Mouse (Mus musculus) limb, embryonic 14.5 days (tissue): Measurements from ENCODE around the gene Def8. TPM values are rescaled to one million over a fixed set of nuclear protein-coding genes. Genes with fewer than 3 reads are reported as not detected.

Experiments
- ATAC-seq: fragments of 200-750 bp; cut with Nextera tagmentation; 2 replicates; pipeline ENCODE4 v1.8.0; 2017; ENCODE audit warnings: low read depth, moderate number of reproducible peaks, moderate TSS enrichment; ENCODE audit not compliant: low FRiP score
- DNase-seq: peaks from one replicate; pipeline ENCODE4 v3.0.0-alpha.2; 2015; ENCODE audit warnings: low spot score
- H3K27ac ChIP-seq: fragments of 300-500 bp; sonication (generic); replicated peaks from 2 replicates; pipeline ENCODE4 v1.5.1; 2014; ENCODE audit warnings: low read depth, mild to moderate bottlenecking, low read length, moderate library complexity, mixed read lengths
- H3K27me3 ChIP-seq: fragments of 300-500 bp; sonication (generic); 2 replicates; pipeline ENCODE4 v1.6.1; 2014; ENCODE audit warnings: low read length, mixed read lengths; ENCODE audit not compliant: control insufficient read depth, insufficient read depth
- H3K36me3 ChIP-seq: fragments of 300-500 bp; sonication (generic); 2 replicates; pipeline ENCODE4 v1.6.1; 2014; ENCODE audit warnings: mild to moderate bottlenecking, low read length, moderate library complexity, mixed read lengths; ENCODE audit not compliant: control insufficient read depth, insufficient read depth
- H3K4me1 ChIP-seq: fragments of 300-500 bp; sonication (generic); 2 replicates; pipeline ENCODE4 v1.6.1; 2014; ENCODE audit warnings: antibody characterized with exemption, low read length, mixed read lengths; ENCODE audit not compliant: control insufficient read depth, insufficient read depth
- H3K4me2 ChIP-seq: fragments of 300-500 bp; sonication (generic); replicated peaks from 2 replicates; pipeline ENCODE4 v1.6.1; 2014; ENCODE audit warnings: low read depth, mild to moderate bottlenecking, low read length, moderate library complexity; ENCODE audit not compliant: severe bottlenecking
- H3K4me3 ChIP-seq: fragments of 300-500 bp; sonication (generic); replicated peaks from 2 replicates; pipeline ENCODE4 v1.5.1; 2014; ENCODE audit warnings: low read length
- H3K9ac ChIP-seq: fragments of 300-500 bp; sonication (generic); 2 replicates; pipeline ENCODE4 v1.6.1; 2014; ENCODE audit warnings: mild to moderate bottlenecking, low read depth, low read length, moderate library complexity; ENCODE audit not compliant: severe bottlenecking
- H3K9me3 ChIP-seq: fragments of 300-500 bp; sonication (generic); 2 replicates; pipeline ENCODE4 v1.6.1; 2016; ENCODE audit warnings: low read length; ENCODE audit not compliant: control insufficient read depth
- POLR2A ChIP-seq: fragments of 200-500 bp; IDR thresholded peaks from 2 replicates; pipeline ENCODE4 v1.8.0; 2012; ENCODE audit warnings: inconsistent platforms, mild to moderate bottlenecking, moderate library complexity, borderline replicate concordance; ENCODE audit not compliant: insufficient read depth, insufficient read length; ENCODE audit errors: extremely low read depth
- WGBS: fragments of 180-500 bp; shearing (Covaris S2); extraction: QIAGEN DNeasy Blood & Tissue Kit; methylation state at CpG from one replicate; pipeline ENCODE4 v1.1.7; 2014; 5-methylcytosine and 5-hydroxymethylcytosine counted together
- polyA plus RNA-seq, 2 experiments: library from polyadenylated mRNA; depleted of rRNA in 1 of 2; stranded (reverse) in 1 of 2; unstranded in 1 of 2; fragments of >200 nt; fragmentation: Nextera tagmentation in 1 of 2; extraction: Ambion mirVana in 1 of 2; gene quantifications; 2 replicates each; pipeline versions ENCODE4 v1.2.1 to v1.2.3; 2012 to 2014

Gene Def8
- polyA plus RNA-seq, 2 experiments = 37.1 to 42.2 TPM

DNA sequence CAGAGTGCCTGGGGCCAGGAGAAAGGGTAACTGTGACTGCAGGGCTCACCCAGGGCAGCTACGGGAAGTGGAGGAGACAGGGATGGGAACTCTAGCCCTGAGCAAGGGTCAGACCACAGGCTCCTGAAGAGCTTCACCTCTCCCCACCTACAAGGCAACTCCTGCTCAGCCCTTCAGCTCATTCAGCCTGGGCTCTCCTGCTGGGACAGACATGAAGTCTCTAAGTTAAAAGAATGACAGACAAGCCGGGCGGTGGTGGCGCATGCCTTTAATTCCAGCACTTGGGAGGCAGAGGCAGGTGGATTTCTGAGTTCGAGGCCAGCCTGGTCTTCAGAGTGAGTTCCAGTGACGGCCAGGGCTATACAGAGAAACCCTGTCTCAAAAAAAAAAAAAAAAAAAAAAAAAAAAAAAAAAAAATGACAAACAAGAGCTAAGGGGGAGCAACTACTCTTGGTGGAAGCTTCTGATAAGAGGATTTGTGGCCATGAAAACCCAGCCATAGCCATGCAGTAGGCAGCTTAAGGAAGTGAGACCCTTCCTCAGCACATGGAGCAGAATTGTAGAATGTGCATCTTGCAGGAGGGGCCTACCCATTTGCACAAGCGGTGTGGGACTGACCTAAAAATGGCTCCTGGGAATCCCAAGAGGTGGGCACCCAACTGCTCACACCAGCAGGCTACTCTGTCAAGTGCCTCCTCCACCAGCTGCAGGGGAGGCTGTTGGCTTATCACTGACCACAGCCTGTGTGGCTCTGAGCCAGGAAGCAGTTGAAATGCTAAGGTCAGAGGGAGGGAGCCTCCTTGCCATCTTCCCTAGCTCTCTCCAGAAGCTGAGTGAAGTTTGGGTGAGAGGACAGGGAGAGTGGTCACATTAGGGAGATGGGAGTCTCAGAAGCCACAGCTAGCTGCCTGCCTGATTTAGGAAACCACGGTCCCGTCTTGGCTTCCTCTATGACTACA lies 14.5 kb upstream of the Def8 start:
- no peaks in the 10 kb centered on the region for H3K4me1 ChIP-seq
- no peak for DNase-seq

DNA sequence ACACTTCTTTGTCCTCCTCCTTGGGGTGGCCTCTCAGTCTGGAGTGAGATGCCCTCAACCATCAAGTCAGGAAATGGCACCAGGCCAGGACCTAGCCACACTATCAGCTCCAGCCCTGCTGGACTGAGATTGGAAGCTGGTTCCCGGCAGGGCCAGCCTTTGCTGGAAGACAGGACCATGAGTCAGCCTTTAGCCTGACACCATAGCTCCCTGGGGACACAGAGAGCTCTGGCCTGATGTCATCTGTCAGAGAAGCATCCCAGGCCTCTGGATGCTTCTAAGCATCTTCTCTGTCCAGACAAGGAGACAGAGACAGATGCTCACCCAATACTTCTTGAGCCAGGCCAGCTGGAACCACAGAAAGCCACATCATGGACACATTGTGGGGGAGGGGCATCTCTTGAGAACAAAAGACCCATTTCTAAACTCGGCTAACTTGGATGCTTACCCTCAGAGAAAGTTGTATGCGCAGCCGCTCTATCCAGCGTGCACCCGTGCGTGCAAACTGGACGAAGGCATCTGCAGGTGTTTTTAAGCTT lies 13.2 kb upstream of the Def8 start:
- no peak overlapping the region for H3K4me2 ChIP-seq
- DNase-seq (no peak), ATAC-seq (no peak)
- H3K4me3 ChIP-seq = no peak overlapping the region
- no peak overlapping the region for H3K27ac ChIP-seq
- peaks cover 43% of the 10 kb centered on the region for H3K27me3 ChIP-seq
- 72% methylated on average over 8 of the region's 8 CpGs for WGBS
- no peak overlapping the region for H3K9ac ChIP-seq
- TF ChIP-seq POLR2A = no peak
- H3K9me3 ChIP-seq = no peaks in the 10 kb centered on the region
- H3K4me1 ChIP-seq = no peaks in the 10 kb centered on the region
- no peaks in the 10 kb centered on the region for H3K36me3 ChIP-seq

More for the DNA sequence above, 14.5 kb upstream of the Def8 start:
- H3K36me3 ChIP-seq = no peaks in the 10 kb centered on the region
- no peak for ATAC-seq
- no peak for TF ChIP-seq POLR2A
- no peak overlapping the region for H3K4me2 ChIP-seq
- H3K27ac ChIP-seq = no peak overlapping the region
- no peak overlapping the region for H3K9ac ChIP-seq
- H3K9me3 ChIP-seq = no peaks in the 10 kb centered on the region
- no peak overlapping the region for H3K4me3 ChIP-seq
- H3K27me3 ChIP-seq = peaks cover 43% of the 10 kb centered on the region
- 73% methylated on average over 9 of the region's 9 CpGs for WGBS

DNA sequence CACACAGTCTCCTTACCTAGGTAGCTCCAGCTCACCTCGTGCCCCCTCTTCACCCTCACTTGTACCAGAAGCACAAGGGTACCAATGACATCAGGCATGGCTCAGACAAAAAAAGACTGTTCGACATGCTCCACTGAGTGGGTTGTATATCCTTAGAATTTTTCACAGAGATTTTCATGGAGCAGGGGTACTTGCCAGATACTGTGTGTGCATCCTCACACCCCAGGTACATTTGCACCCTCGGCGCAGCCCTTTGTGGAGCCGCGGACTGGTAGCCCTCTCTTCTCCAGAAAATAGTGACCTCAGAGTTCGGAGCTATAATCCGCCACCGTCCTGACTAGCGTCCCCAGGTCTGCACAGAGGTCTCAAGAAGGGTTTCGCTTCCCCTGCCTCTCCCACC lies 12.5 kb upstream of the Def8 start:
- TF ChIP-seq POLR2A = no peak
- DNase-seq (no peak), ATAC-seq (no peak)
- 10% methylated on average over 11 of the region's 11 CpGs for WGBS
- peak overlapping the region; percentile 51 for H3K4me2 ChIP-seq
- H3K27ac ChIP-seq = no peak overlapping the region
- H3K36me3 ChIP-seq = no peaks in the 10 kb centered on the region
- H3K27me3 ChIP-seq = peaks cover 43% of the 10 kb centered on the region
- no peaks in the 10 kb centered on the region for H3K9me3 ChIP-seq
- no peak overlapping the region for H3K9ac ChIP-seq
- peak overlapping the region; percentile 32 for H3K4me3 ChIP-seq
- H3K4me1 ChIP-seq = no peaks in the 10 kb centered on the region

DNA sequence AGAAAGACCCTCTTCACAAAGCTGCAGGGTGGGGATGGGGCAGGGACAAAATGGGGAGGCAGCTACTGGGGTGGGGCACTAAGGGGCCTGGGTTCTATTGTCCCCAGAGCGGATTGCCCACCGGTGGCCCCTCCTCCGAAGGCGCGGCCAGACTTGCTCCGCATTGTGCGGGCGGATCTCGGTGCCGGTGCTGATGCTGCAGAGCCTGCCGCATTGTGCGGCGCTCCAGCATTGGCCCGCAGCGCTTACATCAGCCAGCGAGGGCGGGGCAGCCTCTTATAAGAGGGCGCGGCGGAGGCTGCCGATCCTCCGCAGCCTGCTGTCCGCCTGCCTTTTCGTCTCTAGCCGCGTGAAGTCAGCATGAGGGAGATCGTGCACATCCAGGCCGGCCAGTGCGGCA lies 12.1 kb upstream of the Def8 start, which contains the start of gene Tubb3:
TSS of gene Tubb3 (plus strand) at position 179 of the 400 bp plus-strand sequence.
- Histone ChIP-seq H3K4me1 (no peaks in the 10 kb centered on the region), H3K27me3 (peaks cover 43% of the 10 kb centered on the region), H3K9ac (no peak within 1 kb of the TSS), H3K27ac (no peak within 1 kb of the TSS), H3K9me3 (no peaks in the 10 kb centered on the region), H3K4me2 (peak within 1 kb of the TSS; percentile 51), H3K4me3 (peak within 1 kb of the TSS; percentile 32), H3K36me3 (no peaks in the 10 kb centered on the region)
- ATAC-seq (peak; percentile 67), DNase-seq (peak; percentile 41)
- no peak for TF ChIP-seq POLR2A
- 0% methylated on average over 28 of the region's 29 CpGs for WGBS

DNA sequence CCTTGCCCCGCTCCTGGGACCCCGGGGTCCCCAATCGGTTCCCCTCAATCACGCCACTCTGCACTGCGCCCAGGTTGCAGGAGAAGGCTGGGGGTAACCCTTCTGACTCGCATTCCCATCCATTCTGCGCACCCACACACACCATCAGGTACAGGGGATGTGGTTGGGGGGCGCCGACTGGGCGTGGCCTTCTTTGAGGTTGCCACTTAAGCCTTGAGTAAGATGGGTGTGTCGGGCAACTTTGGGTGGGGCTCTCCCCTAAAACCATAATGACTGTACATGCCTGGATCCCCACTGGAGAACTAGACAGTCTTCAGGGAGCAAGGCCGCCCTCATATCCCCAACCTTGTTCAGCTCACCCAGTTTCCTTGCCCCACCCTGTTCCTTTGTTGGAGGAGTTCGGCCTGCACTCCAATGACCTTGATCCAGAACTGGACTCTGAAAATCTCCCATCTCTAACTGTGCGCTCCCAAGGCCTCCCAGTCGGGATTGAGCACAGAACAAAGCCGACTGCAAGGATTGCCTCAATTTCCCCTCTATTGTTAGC lies 11.5 kb upstream of the Def8 start:
- H3K9ac ChIP-seq = no peak overlapping the region
- ATAC-seq = no peak
- peak overlapping the region; percentile 51 for H3K4me2 ChIP-seq
- no peaks in the 10 kb centered on the region for H3K9me3 ChIP-seq
- no peaks in the 10 kb centered on the region for H3K4me1 ChIP-seq
- peak overlapping the region; percentile 32 for H3K4me3 ChIP-seq
- no peak overlapping the region for H3K27ac ChIP-seq
- no peaks in the 10 kb centered on the region for H3K36me3 ChIP-seq
- TF ChIP-seq POLR2A = no peak
- no peak for DNase-seq
- 8% methylated on average over 15 of the region's 16 CpGs for WGBS
- H3K27me3 ChIP-seq = peaks cover 43% of the 10 kb centered on the region
